Mouse (Mus musculus) bone marrow, adult 2 months (tissue): ENCODE data around the gene Rps6ka6. TPM values are rescaled to one million over a fixed set of nuclear protein-coding genes. Genes with fewer than 3 reads are reported as not detected.

ENCODE experiments used
- H3K27ac ChIP-seq: fragments of 200-500 bp; 2 replicates; pipeline ENCODE4 v1.5.1; 2012; ENCODE audit warnings: low read depth, mild to moderate bottlenecking, control low read depth, inconsistent platforms, low read length; ENCODE audit not compliant: control insufficient read depth, poor library complexity, insufficient read depth
- H3K4me1 ChIP-seq: fragments of 200-500 bp; 2 replicates; pipeline ENCODE4 v1.6.1; 2011; ENCODE audit warnings: low read length; ENCODE audit not compliant: control insufficient read depth, insufficient read depth
- H3K4me3 ChIP-seq: fragments of 200-500 bp; replicated peaks from 2 replicates; pipeline ENCODE3; 2011; ENCODE audit warnings: mild to moderate bottlenecking, low read depth, low read length, control low read depth; ENCODE audit not compliant: control insufficient read depth
- CTCF ChIP-seq: fragments of 200-500 bp; IDR thresholded peaks from 2 replicates; pipeline ENCODE4 v1.5.1; 2011; ENCODE audit warnings: low read length, control low read depth; ENCODE audit not compliant: control insufficient read depth, insufficient read depth
- POLR2A ChIP-seq: fragments of 200-500 bp; IDR thresholded peaks from 2 replicates; pipeline ENCODE4 v1.6.1; 2011; ENCODE audit warnings: low read depth, mild to moderate bottlenecking, control low read depth, low read length, borderline replicate concordance; ENCODE audit not compliant: control insufficient read depth
- WGBS: fragments of 180-500 bp; shearing (Covaris S2); methylation state at CpG from one replicate; pipeline ENCODE4 v1.1.7; 2018; 5-methylcytosine and 5-hydroxymethylcytosine counted together
- polyA plus RNA-seq: library from polyadenylated mRNA; stranded (reverse); fragments of >200 nt; gene quantifications from 2 replicates; pipeline ENCODE4 v1.2.4, GENCODE M21; 2011; ENCODE audit warnings: low replicate concordance; ENCODE audit not compliant: missing spikeins, insufficient read depth, insufficient read length

Rps6ka6 gene
- 6.1 TPM in 1 of 2 replicates, not detected in the other for polyA plus RNA-seq

GRCm38 (mm10) chrX:111537859-111538258, at the start of gene Rps6ka6:
Gene Rps6ka6, minus strand, starts transcription at chrX:111537959.
- H3K27ac ChIP-seq: no peak within 1 kb of the TSS
- WGBS: 77% methylated on average over 10 of the region's 10 CpGs
- TF ChIP-seq CTCF (no peak), POLR2A (no peak)
- no peaks in the 10 kb centered on the region for H3K4me1 ChIP-seq
- H3K4me3 ChIP-seq: no peak within 1 kb of the TSS

DNA sequence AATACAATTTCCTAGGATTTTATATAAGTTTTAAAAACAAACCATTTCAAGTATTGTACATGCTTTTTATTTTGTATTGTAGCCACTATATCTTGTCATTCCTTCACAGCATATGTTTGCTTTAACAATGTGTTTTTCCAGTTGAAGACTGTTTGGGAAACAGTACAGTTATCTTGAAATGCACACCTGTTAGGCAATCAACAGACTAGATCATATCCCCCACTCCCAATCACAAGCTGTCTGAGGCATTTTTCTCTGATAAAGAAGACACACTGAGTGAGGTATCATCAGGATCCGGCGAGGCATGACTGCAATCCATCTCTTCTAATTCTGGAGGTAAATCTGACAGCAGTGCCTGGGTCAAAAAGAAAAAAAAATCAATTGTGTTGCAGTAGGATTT, 39.3 kb upstream of the Rps6ka6 start:
- Histone ChIP-seq H3K4me1 (no peaks in the 10 kb centered on the region), H3K4me3 (no peak overlapping the region), H3K27ac (no peak overlapping the region)
- no peak for TF ChIP-seq POLR2A
- no peak for TF ChIP-seq CTCF
- WGBS: 76% methylated on average over 2 of the region's 2 CpGs

GRCm38 (mm10) chrX:111518206-111518605, 19.6 kb downstream of the Rps6ka6 start:
- no peak for TF ChIP-seq POLR2A
- TF ChIP-seq CTCF: no peak
- Histone ChIP-seq H3K4me1 (no peaks in the 10 kb centered on the region), H3K27ac (no peak overlapping the region), H3K4me3 (no peak overlapping the region)
- 74% methylated on average over 1 of the region's 1 CpGs for WGBS

DNA sequence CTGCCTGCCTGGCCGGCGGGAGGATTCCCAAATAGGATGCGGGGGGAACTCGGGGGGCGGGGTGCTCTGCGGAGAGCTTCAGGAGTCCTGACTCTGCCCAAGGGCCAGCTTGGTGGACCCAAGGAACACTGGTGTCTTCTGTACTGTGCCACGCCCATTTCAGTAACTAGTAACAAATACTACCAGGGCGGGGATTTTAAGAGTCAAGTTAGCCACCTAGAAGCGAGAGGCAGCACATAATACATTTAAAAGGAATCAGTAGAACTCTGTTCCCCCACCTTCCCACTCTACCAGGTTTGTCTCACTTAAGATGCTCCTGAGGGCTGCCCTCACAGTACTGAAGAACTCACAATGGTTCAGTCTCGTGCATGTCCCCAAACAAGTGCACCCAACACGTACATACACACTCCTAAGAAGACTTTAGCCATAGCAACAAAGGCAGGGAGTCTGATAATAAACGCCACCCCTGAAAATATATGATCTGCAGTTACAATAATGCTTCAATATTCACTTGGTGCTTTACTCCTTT, 74.1 kb downstream of the Rps6ka6 start:
- Histone ChIP-seq H3K4me1 (no peaks in the 10 kb centered on the region), H3K4me3 (no peak overlapping the region), H3K27ac (no peak overlapping the region)
- 17% methylated on average over 8 of the region's 12 CpGs for WGBS
- no peak for TF ChIP-seq CTCF
- no peak for TF ChIP-seq POLR2A

DNA sequence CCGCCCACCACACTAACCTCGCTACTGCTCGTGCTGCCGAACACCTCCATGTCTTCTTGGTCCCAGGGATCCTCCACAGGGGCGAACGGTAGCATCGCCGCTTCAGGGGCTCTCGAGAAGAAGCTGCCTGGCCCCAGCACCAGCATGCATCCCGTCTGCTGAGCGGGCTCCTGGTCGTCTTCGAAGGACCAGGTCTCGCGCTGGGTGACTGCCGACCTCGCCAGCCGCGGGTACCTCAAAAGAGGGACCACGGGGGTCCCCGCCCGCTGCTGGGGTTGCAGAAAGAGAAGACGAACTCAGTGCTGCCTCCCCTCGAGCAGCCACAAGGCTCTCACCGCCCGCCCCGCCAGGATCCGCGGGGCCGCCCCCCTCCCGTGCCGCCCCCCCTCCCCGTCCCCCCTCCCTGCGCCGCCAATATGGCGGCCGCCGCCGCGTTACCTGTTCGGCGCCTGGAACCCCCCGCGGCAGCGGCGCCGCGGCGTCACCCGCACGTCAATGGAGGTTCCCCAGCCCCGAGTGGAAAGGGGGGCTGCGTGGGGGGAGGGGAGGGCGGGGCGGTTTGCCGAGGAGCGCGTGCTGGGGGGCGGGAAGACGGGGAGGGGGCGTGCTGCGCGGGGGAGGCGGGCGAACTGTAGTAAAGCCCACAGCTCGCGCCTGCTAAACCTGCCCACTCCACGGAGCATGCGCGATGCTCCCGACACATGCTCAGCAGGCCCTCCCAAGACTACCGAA, 74.8 kb downstream of the Rps6ka6 start:
- Histone ChIP-seq H3K27ac (no peak overlapping the region), H3K4me1 (no peaks in the 10 kb centered on the region), H3K4me3 (no peak overlapping the region)
- no peak for TF ChIP-seq POLR2A
- TF ChIP-seq CTCF: no peak
- 14% methylated on average over 51 of the region's 72 CpGs for WGBS

GRCm38 (mm10) chrX:111462495-111462832, 75.3 kb downstream of the Rps6ka6 start:
- H3K4me3 ChIP-seq: no peak overlapping the region
- H3K4me1 ChIP-seq: no peaks in the 10 kb centered on the region
- WGBS: 16% methylated on average over 21 of the region's 21 CpGs
- no peak overlapping the region for H3K27ac ChIP-seq
- TF ChIP-seq POLR2A: no peak

GRCm38 (mm10) chrX:111462092-111462491, 75.7 kb downstream of the Rps6ka6 start:
- no peak for TF ChIP-seq CTCF
- no peak for TF ChIP-seq POLR2A
- Histone ChIP-seq H3K27ac (no peak overlapping the region), H3K4me3 (no peak overlapping the region), H3K4me1 (no peaks in the 10 kb centered on the region)
- 23% methylated on average over 8 of the region's 8 CpGs for WGBS

DNA sequence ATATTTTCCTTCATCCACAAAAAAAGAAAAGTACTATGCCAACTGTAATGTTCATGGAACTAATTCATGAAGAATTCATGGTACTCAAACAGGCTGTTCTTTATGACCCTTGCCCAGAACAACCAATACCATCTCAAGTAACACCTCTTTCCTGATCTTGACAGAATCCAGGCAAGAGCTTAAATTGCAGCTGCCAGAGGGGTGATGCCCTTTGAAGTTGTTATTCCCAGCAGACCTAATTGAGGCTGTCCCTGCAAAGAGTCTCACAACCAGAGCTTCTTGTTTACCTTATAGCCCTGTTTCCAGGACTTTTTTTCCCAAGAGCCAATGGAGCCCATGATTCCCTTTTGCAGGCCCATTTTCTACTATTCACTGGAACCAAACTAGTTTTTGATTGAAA, 77.6 kb downstream of the Rps6ka6 start:
- TF ChIP-seq POLR2A: no peak
- TF ChIP-seq CTCF: no peak
- Histone ChIP-seq H3K27ac (no peak overlapping the region), H3K4me1 (no peaks in the 10 kb centered on the region), H3K4me3 (no peak overlapping the region)
